Mouse (Mus musculus): Measurements from ENCODE around the gene Pparg. TPM values are rescaled to one million over a fixed set of nuclear protein-coding genes. Genes with fewer than 3 reads are reported as not detected.

Gene Pparg
- polyA plus RNA-seq, 1 experiment from 2014 or later: 0.22 TPM

DNA sequence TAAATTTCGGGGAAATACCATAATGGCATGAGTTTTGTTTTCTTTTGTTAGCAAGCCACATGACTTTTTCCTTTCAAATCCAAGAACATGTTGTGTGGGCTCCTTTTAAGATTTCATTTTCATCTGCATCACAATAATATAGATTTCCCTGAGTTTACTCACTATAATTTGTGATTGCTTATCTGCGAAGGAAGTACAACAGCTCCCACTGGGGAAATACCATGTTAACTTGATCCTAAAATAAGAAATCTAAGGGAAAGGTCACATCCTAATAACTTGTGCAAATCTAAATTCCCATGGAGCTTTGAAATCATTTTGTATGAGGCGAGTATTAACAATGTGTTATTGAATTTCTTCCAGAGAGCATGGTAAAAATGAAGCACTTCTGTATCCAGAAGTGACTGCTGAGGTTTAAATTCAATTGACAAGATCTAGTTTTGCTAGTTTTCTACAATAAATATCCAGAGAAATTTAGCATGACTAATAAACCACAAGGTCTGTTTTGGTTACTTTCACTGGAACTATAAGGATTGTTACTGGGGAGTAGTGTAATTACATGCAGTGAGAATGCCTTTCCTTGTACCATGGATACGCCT lies 29.3 kb downstream of the Pparg start:
- H3K27ac ChIP-seq (ENCODE audit: low read depth, low read length): no peak overlapping the region
- WGBS: 79% methylated on average over 4 of the region's 4 CpGs
- no peak overlapping the region for H3K4me2 ChIP-seq
- no peak overlapping the region for H3K9ac ChIP-seq (ENCODE audit: low read length)
- no peaks in the 10 kb centered on the region for H3K27me3 ChIP-seq (ENCODE audit: control insufficient read depth, insufficient read depth, low read length)
- DNase-seq (ENCODE audit: low spot score, missing footprints): no peak
- H3K36me3 ChIP-seq (ENCODE audit: control insufficient read depth, insufficient read depth, low read length): no peaks in the 10 kb centered on the region
- no peak overlapping the region for H3K4me3 ChIP-seq (ENCODE audit: low read depth, low read length)
- no peaks in the 10 kb centered on the region for H3K4me1 ChIP-seq (ENCODE audit: control insufficient read depth, insufficient read depth, low read length)
- ATAC-seq (ENCODE audit: low FRiP score): no peak
- H3K9me3 ChIP-seq (ENCODE audit: control insufficient read depth, low read length): no peaks in the 10 kb centered on the region

DNA sequence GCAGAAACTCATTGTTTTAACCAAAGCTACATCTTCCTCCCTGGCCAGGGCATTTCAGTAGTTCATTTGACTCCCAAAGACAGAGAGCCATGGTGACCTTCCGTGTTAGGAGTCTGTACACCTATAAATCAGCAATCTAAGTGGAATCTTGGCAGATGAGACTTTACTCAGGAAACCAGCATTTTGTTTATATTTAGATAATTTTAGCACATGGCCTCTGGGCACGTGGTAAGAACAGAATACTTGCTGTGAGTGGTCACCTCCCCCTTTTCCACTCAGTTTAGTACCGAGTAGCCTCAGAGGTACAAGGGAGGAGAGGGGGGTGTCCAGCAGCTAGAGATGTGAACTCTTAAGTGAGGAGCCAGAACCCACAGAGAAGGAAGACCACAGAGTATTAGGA lies 36.2 kb downstream of the Pparg start:
- Histone ChIP-seq H3K27ac (ENCODE audit: low read depth, low read length) (no peak overlapping the region), H3K4me1 (ENCODE audit: control insufficient read depth, insufficient read depth, low read length) (no peaks in the 10 kb centered on the region), H3K9me3 (ENCODE audit: control insufficient read depth, low read length) (no peaks in the 10 kb centered on the region), H3K4me3 (ENCODE audit: low read depth, low read length) (no peak overlapping the region), H3K27me3 (ENCODE audit: control insufficient read depth, insufficient read depth, low read length) (no peaks in the 10 kb centered on the region), H3K36me3 (ENCODE audit: control insufficient read depth, insufficient read depth, low read length) (no peaks in the 10 kb centered on the region), H3K4me2 (no peak overlapping the region), H3K9ac (ENCODE audit: low read length) (no peak overlapping the region)
- DNase-seq (ENCODE audit: low spot score, missing footprints) (no peak), ATAC-seq (ENCODE audit: low FRiP score) (no peak)
- WGBS: 69% methylated on average over 3 of the region's 3 CpGs

DNA sequence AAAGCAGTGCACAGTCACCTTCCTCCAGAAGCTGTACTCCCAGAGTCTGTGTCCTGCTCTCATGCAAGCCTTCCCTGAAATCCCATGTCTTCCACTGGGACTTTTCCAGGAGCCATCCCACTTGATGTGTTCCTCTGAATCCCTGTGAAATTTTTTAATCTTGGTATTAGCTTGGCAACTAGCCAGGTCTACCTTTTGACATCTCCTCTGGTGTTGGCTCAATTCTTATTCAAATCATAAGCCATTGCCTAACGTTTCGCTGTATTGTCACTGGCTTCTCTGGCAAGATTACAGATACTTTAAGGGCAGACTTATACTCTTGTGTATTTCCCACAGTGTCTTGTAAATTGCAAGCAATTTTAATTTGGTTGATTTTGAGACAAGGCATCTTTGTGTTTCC lies 43.6 kb downstream of the Pparg start:
- Histone ChIP-seq H3K9ac (ENCODE audit: low read length) (no peak overlapping the region), H3K4me2 (no peak overlapping the region), H3K36me3 (ENCODE audit: control insufficient read depth, insufficient read depth, low read length) (no peaks in the 10 kb centered on the region), H3K27me3 (ENCODE audit: control insufficient read depth, insufficient read depth, low read length) (no peaks in the 10 kb centered on the region), H3K4me3 (ENCODE audit: low read depth, low read length) (no peak overlapping the region), H3K27ac (ENCODE audit: low read depth, low read length) (no peak overlapping the region), H3K4me1 (ENCODE audit: control insufficient read depth, insufficient read depth, low read length) (no peaks in the 10 kb centered on the region), H3K9me3 (ENCODE audit: control insufficient read depth, low read length) (no peaks in the 10 kb centered on the region)
- 73% methylated on average over 2 of the region's 2 CpGs for WGBS
- DNase-seq (ENCODE audit: low spot score, missing footprints) (no peak), ATAC-seq (ENCODE audit: low FRiP score) (no peak)

DNA sequence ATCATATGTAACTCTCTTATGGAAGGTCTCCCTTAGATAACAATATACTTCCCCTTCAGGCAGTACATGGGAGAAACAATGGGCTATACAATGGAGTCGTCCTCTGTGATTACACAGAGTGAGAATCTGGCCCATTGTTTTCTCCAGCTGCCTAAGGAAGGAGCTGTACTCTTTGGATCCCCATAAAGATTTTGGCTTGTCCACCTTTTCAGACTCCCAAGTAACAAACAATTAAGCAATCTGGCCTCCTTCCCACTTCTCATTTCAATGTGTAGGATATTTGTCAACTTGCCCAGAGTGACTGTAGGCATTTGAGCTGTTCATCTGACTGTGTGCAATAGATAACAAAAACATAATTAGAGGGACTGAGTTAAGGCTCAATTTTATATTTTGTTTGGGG lies 50.7 kb downstream of the Pparg start:
- Histone ChIP-seq H3K27ac (ENCODE audit: low read depth, low read length) (no peak overlapping the region), H3K27me3 (ENCODE audit: control insufficient read depth, insufficient read depth, low read length) (no peaks in the 10 kb centered on the region), H3K9ac (ENCODE audit: low read length) (no peak overlapping the region), H3K4me3 (ENCODE audit: low read depth, low read length) (no peak overlapping the region), H3K4me1 (ENCODE audit: control insufficient read depth, insufficient read depth, low read length) (no peaks in the 10 kb centered on the region), H3K36me3 (ENCODE audit: control insufficient read depth, insufficient read depth, low read length) (no peaks in the 10 kb centered on the region), H3K4me2 (no peak overlapping the region), H3K9me3 (ENCODE audit: control insufficient read depth, low read length) (no peaks in the 10 kb centered on the region)
- 35% methylated on average over 1 of the region's 1 CpGs for WGBS
- ATAC-seq (ENCODE audit: low FRiP score) (no peak), DNase-seq (ENCODE audit: low spot score, missing footprints) (no peak)

DNA sequence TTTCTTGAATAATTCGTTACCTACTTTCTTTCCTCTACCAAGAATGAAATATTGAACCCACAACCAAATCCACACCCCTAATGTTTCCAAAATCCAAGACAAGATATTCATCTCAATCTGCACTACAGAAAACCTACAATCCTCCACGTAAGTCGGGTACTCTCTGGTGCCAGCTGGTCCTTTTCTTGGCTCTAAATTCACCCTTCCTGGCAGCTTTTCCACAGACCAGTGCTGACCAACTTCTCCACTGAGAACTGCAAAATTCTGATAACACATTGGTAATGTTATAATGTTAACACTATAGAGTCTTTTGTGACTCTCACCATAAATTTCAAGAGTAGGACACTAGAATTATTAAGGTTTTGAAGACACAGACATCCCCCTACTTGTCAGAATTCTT lies 57.4 kb downstream of the Pparg start:
- no peaks in the 10 kb centered on the region for H3K4me1 ChIP-seq (ENCODE audit: control insufficient read depth, insufficient read depth, low read length)
- H3K27ac ChIP-seq (ENCODE audit: low read depth, low read length): no peak overlapping the region
- H3K9ac ChIP-seq (ENCODE audit: low read length): no peak overlapping the region
- no peaks in the 10 kb centered on the region for H3K27me3 ChIP-seq (ENCODE audit: control insufficient read depth, insufficient read depth, low read length)
- WGBS: 86% methylated on average over 3 of the region's 3 CpGs
- no peak for DNase-seq (ENCODE audit: low spot score, missing footprints)
- no peaks in the 10 kb centered on the region for H3K9me3 ChIP-seq (ENCODE audit: control insufficient read depth, low read length)
- no peaks in the 10 kb centered on the region for H3K36me3 ChIP-seq (ENCODE audit: control insufficient read depth, insufficient read depth, low read length)
- no peak for ATAC-seq (ENCODE audit: low FRiP score)
- H3K4me3 ChIP-seq (ENCODE audit: low read depth, low read length): no peak overlapping the region
- H3K4me2 ChIP-seq: no peak overlapping the region

DNA sequence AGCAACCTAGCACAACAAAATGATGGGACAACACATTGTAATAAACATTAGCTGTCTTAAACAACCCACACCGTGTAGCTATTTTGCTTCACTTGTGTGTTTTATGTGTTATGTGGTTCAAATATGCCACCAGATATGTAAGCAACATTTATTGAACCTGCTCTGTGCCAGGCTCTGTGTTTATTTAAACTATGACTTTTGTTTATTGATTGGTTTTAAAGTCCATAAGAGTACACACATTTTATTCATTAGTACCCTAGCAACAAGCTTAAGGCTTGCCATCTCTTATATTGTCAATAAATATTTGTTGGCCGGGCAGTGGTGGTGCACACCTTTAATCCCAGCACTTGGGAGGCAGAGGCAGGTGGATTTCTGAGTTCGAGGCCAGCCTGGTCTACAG lies 58.2 kb downstream of the Pparg start:
- H3K9me3 ChIP-seq (ENCODE audit: control insufficient read depth, low read length): no peaks in the 10 kb centered on the region
- no peak overlapping the region for H3K4me3 ChIP-seq (ENCODE audit: low read depth, low read length)
- DNase-seq (ENCODE audit: low spot score, missing footprints) (no peak), ATAC-seq (ENCODE audit: low FRiP score) (no peak)
- H3K27ac ChIP-seq (ENCODE audit: low read depth, low read length): no peak overlapping the region
- no peaks in the 10 kb centered on the region for H3K4me1 ChIP-seq (ENCODE audit: control insufficient read depth, insufficient read depth, low read length)
- no peaks in the 10 kb centered on the region for H3K36me3 ChIP-seq (ENCODE audit: control insufficient read depth, insufficient read depth, low read length)
- H3K9ac ChIP-seq (ENCODE audit: low read length): no peak overlapping the region
- WGBS: 91% methylated on average over 3 of the region's 3 CpGs
- no peak overlapping the region for H3K4me2 ChIP-seq
- H3K27me3 ChIP-seq (ENCODE audit: control insufficient read depth, insufficient read depth, low read length): no peaks in the 10 kb centered on the region

DNA sequence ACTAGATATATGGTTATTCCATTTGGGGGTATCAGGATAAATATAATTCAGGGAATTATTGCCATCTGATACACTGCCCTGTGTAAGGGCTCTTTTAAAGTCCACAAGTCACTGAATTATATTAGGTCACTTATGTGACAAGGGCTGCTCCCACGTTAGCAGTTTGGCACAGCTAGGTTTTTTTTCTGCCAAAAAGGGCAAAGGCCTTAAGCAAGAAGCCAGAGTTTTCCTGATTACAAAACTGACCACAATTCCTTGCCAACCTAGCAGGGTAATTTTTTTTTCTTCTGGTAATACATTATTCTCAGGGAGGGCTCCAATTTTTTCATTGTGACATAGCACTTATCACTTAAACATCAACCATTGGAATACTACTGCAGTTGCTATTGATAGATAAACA lies 60.2 kb downstream of the Pparg start:
- Histone ChIP-seq H3K9me3 (ENCODE audit: control insufficient read depth, low read length) (no peaks in the 10 kb centered on the region), H3K27me3 (ENCODE audit: control insufficient read depth, insufficient read depth, low read length) (no peaks in the 10 kb centered on the region), H3K4me1 (ENCODE audit: control insufficient read depth, insufficient read depth, low read length) (no peaks in the 10 kb centered on the region), H3K9ac (ENCODE audit: low read length) (no peak overlapping the region), H3K4me3 (ENCODE audit: low read depth, low read length) (no peak overlapping the region), H3K36me3 (ENCODE audit: control insufficient read depth, insufficient read depth, low read length) (no peaks in the 10 kb centered on the region), H3K4me2 (no peak overlapping the region), H3K27ac (ENCODE audit: low read depth, low read length) (no peak overlapping the region)
- ATAC-seq (ENCODE audit: low FRiP score) (no peak), DNase-seq (ENCODE audit: low spot score, missing footprints) (no peak)
- WGBS: 67% methylated on average over 1 of the region's 1 CpGs

DNA sequence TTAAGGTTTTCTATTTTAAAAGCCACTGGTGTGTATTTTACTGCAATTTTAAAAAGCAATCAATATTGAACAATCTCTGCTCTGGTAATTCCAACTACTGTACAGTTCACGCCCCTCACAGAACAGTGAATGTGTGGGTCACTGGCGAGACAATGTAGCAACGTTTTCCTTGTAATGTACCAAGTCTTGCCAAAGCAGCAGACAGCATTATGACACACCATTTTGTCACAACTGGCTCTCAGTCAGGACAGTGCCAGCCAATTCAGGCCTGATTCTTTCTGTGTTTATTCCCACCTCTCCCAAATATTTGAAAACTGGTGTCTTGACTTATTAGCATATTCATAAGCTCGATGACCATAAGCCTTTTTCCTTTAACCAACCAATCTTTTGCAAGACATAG lies 60.9 kb downstream of the Pparg start:
- Histone ChIP-seq H3K27ac (ENCODE audit: low read depth, low read length) (no peak overlapping the region), H3K4me1 (ENCODE audit: control insufficient read depth, insufficient read depth, low read length) (no peaks in the 10 kb centered on the region), H3K4me3 (ENCODE audit: low read depth, low read length) (no peak overlapping the region), H3K27me3 (ENCODE audit: control insufficient read depth, insufficient read depth, low read length) (no peaks in the 10 kb centered on the region), H3K9ac (ENCODE audit: low read length) (no peak overlapping the region), H3K9me3 (ENCODE audit: control insufficient read depth, low read length) (no peaks in the 10 kb centered on the region), H3K36me3 (ENCODE audit: control insufficient read depth, insufficient read depth, low read length) (no peaks in the 10 kb centered on the region), H3K4me2 (no peak overlapping the region)
- no peak for ATAC-seq (ENCODE audit: low FRiP score)
- no peak for DNase-seq (ENCODE audit: low spot score, missing footprints)
- WGBS: 92% methylated on average over 4 of the region's 4 CpGs

DNA sequence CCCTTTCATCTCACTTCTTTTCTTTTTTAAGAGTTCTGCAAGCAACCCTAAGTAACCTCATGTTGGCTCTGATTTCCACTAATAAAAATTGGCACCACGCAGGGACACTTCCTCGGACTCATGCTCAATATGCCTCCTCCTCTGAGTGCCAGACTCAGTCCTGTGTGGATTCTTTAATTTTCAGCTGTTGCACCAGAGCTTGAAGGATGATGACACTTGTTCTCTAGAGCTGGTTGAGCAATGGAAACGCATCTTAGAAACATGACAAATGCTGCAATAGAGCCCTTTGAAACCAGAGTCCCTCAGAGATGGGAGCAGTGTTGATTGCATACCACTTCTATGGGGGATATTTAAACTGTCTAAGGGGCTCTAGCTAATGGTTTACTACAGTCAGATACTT lies 63.7 kb downstream of the Pparg start:
- Histone ChIP-seq H3K36me3 (ENCODE audit: control insufficient read depth, insufficient read depth, low read length) (no peaks in the 10 kb centered on the region), H3K4me3 (ENCODE audit: low read depth, low read length) (no peak overlapping the region), H3K4me2 (no peak overlapping the region), H3K4me1 (ENCODE audit: control insufficient read depth, insufficient read depth, low read length) (no peaks in the 10 kb centered on the region), H3K9ac (ENCODE audit: low read length) (no peak overlapping the region), H3K27ac (ENCODE audit: low read depth, low read length) (no peak overlapping the region), H3K9me3 (ENCODE audit: control insufficient read depth, low read length) (no peaks in the 10 kb centered on the region), H3K27me3 (ENCODE audit: control insufficient read depth, insufficient read depth, low read length) (no peaks in the 10 kb centered on the region)
- 88% methylated on average over 3 of the region's 3 CpGs for WGBS
- no peak for ATAC-seq (ENCODE audit: low FRiP score)
- DNase-seq (ENCODE audit: low spot score, missing footprints): no peak

DNA sequence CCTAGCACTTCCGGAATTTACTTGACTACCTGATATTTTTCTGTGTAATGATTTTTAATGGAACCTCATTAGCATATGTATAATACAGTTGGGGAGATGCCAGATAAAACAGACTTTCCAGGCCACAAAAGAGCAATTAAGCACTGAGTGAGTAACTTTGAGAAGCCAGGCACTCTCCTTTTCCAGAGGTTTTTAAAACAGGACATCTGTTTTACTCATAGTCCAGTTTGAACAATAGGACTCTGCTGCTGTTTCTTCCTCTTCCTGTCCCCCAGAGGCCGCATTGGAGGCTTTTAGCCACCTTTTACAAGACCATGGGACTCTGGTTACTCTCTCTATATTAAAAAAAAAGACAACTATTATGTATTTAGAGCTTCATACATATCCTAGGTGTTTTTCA lies 72.0 kb downstream of the Pparg start:
- DNase-seq (ENCODE audit: low spot score, missing footprints) (no peak), ATAC-seq (ENCODE audit: low FRiP score) (no peak)
- Histone ChIP-seq H3K27ac (ENCODE audit: low read depth, low read length) (no peak overlapping the region), H3K36me3 (ENCODE audit: control insufficient read depth, insufficient read depth, low read length) (no peaks in the 10 kb centered on the region), H3K27me3 (ENCODE audit: control insufficient read depth, insufficient read depth, low read length) (no peaks in the 10 kb centered on the region), H3K4me2 (no peak overlapping the region), H3K4me3 (ENCODE audit: low read depth, low read length) (no peak overlapping the region), H3K9me3 (ENCODE audit: control insufficient read depth, low read length) (no peaks in the 10 kb centered on the region), H3K9ac (ENCODE audit: low read length) (no peak overlapping the region), H3K4me1 (ENCODE audit: control insufficient read depth, insufficient read depth, low read length) (no peaks in the 10 kb centered on the region)
- WGBS: 82% methylated on average over 2 of the region's 2 CpGs
